8 mouse cellular contexts compared by ENCODE assay signal in the genomic region with DNA sequence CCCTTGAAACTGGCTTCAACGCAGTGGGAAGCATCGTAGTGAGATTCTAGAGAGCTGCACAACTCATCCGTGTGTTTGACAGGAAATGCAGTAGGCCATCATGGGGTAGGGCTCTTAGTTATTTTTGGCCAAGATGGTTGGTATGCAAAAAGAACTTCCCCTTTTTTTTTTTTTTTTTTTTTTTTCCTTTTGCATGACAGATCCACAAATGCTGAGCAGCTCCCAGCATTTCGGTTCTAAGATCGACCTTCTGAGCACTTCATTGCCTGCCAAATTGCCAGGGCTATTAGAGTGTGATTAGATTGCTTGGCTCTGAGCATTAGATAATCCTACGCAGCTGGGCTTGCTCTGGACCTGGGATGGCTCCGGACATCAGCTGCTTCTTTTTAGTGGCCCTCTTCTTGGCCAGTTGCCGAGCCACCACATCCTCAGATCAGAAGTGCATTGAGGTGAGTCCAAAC. TPM values are rescaled to one million over a fixed set of nuclear protein-coding genes. Genes with fewer than 3 reads are reported as not detected.
DNase-seq lines count a peak whose midpoint lies in the region; ATAC-seq and TF ChIP-seq lines count a peak whose summit lies in the region.

A gene (plus strand): TSS at position 218 of the 461 bp plus-strand sequence.

- TF ChIP-seq EP300 in MEL (IDR thresholded peaks at IDR 0.05; ENCODE audit: low read depth in 1 of 2, low read length in 2 of 2) = peak in 1 of 2 experiments; percentile 69; a peak in 2 of 4 replicates

- H3K9me3 ChIP-seq in hindbrain, postnatal 0 days (ENCODE audit: low read length) = no peaks in the 10 kb centered on the region
- H3K9me3 ChIP-seq in hindbrain, embryonic 10.5 days = no peaks in the 10 kb centered on the region
- no peaks in the 10 kb centered on the region for H3K9me3 ChIP-seq in MEL (replicated peaks; ENCODE audit: insufficient read depth, low read length)
- no peaks in the 10 kb centered on the region for H3K9me3 ChIP-seq in heart, embryonic 12.5 days (replicated peaks)

- TF ChIP-seq POLR2A in MEL (IDR thresholded peaks at IDR 0.05; ENCODE audit: control insufficient read depth in 1 of 2, insufficient read depth in 1 of 2, low read depth in 1 of 2, low read length in 2 of 2, poor library complexity in 1 of 2) = 0 out of 4 replicates have a peak, but pooled peaks of 1 of the 2 experiments have one; percentile 19

- WGBS in hindbrain, postnatal 0 days = 60% methylated on average over 8 of the region's 8 CpGs
- WGBS in hindbrain, embryonic 10.5 days = 90% methylated on average over 8 of the region's 8 CpGs
- 60% methylated on average over 8 of the region's 8 CpGs for WGBS in heart, embryonic 12.5 days

- no peaks in the 10 kb centered on the region for H3K27me3 ChIP-seq in hindbrain, postnatal 0 days (ENCODE audit: insufficient read depth, low read length)
- no peaks in the 10 kb centered on the region for H3K27me3 ChIP-seq in hindbrain, embryonic 10.5 days (ENCODE audit: insufficient read depth, poor library complexity, severe bottlenecking)
- H3K27me3 ChIP-seq in MEL (ENCODE audit: control insufficient read depth in 1 of 2, insufficient read depth in 2 of 2, low read length in 2 of 2) = no peaks in the 10 kb centered on the region
- H3K27me3 ChIP-seq in heart, embryonic 12.5 days (replicated peaks) = no peaks in the 10 kb centered on the region

- no peaks in the 10 kb centered on the region for H3K4me1 ChIP-seq in hindbrain, postnatal 0 days (ENCODE audit: insufficient read depth, low read length)
- H3K4me1 ChIP-seq in hindbrain, embryonic 10.5 days (replicated peaks) = peaks cover 8% of the 10 kb centered on the region
- H3K4me1 ChIP-seq in MEL (ENCODE audit: control insufficient read depth in 1 of 2, insufficient read depth in 2 of 2, low read length in 2 of 2) = peaks cover 9 to 48% of the 10 kb centered on the region in 2 experiments
- H3K4me1 ChIP-seq in heart, embryonic 12.5 days (replicated peaks) = peaks cover 17% of the 10 kb centered on the region

- no peaks in the 10 kb centered on the region for H3K36me3 ChIP-seq in hindbrain, postnatal 0 days (ENCODE audit: insufficient read depth, low read length)
- H3K36me3 ChIP-seq in hindbrain, embryonic 10.5 days = no peaks in the 10 kb centered on the region
- H3K36me3 ChIP-seq in MEL (ENCODE audit: control insufficient read depth in 1 of 2, insufficient read depth in 2 of 2, low read length in 2 of 2) = peaks cover 0 to 44% of the 10 kb centered on the region in 2 experiments; a peak in 2 of 4 replicates
- H3K36me3 ChIP-seq in heart, embryonic 12.5 days = no peaks in the 10 kb centered on the region

- ATAC-seq in hindbrain, postnatal 0 days = peak; percentile 59; the same call in 1 of the 2 replicates
- no peak for ATAC-seq in heart, embryonic 12.5 days (ENCODE audit: insufficient number of reproducible peaks, low FRiP score)
- no peak for ATAC-seq in CD4-positive, CD25-positive, alpha-beta regulatory T cell, adult 4 months

- H3K4me2 ChIP-seq in hindbrain, postnatal 0 days (ENCODE audit: low read depth, low read length) = no peak within 1 kb of the TSS
- H3K4me2 ChIP-seq in heart, embryonic 12.5 days = no peak within 1 kb of the TSS

- H3K4me3 ChIP-seq in hindbrain, postnatal 0 days (ENCODE audit: low read length) = no peak within 1 kb of the TSS
- H3K4me3 ChIP-seq in hindbrain, embryonic 10.5 days = no peak within 1 kb of the TSS
- H3K4me3 ChIP-seq in MEL (ENCODE audit: control insufficient read depth in 1 of 2, insufficient read depth in 1 of 2, low read depth in 2 of 2, low read length in 2 of 2) = peak within 1 kb of the TSS; percentile 23 to 39; a peak in 3 of 4 replicates
- H3K4me3 ChIP-seq in heart, embryonic 12.5 days = no peak within 1 kb of the TSS

- no peak within 1 kb of the TSS for H3K27ac ChIP-seq in hindbrain, postnatal 0 days
- H3K27ac ChIP-seq in hindbrain, embryonic 10.5 days = no peak within 1 kb of the TSS
- H3K27ac ChIP-seq in MEL (ENCODE audit: control insufficient read depth, low read depth, low read length) = peak within 1 kb of the TSS; percentile 92
- H3K27ac ChIP-seq in heart, embryonic 12.5 days (ENCODE audit: poor library complexity, severe bottlenecking) = 0 out of 2 replicates have a peak within 1 kb of the TSS, but pooled peaks have one; percentile 35

- peak; percentile 48 for DNase-seq in hindbrain, postnatal 0 days (ENCODE audit: low spot score)
- DNase-seq in hindbrain, embryonic 10.5 days (ENCODE audit: low spot score) = no peak
- peak; percentile 86 for DNase-seq in MEL (ENCODE audit: low read depth, low spot score)
- DNase-seq in lung, postnatal 25 days (ENCODE audit: low spot score) = peak; percentile 36
- no peak for DNase-seq in frontal cortex, adult 2 months (ENCODE audit: extremely low spot score in 1 of 2, low spot score in 1 of 2)
- DNase-seq in layer of hippocampus, postnatal 10 days (ENCODE audit: low spot score in 2 of 2) = no peak

- H3K9ac ChIP-seq in hindbrain, postnatal 0 days (replicated peaks; ENCODE audit: low read length) = no peak within 1 kb of the TSS
- H3K9ac ChIP-seq in MEL (ENCODE audit: control insufficient read depth, low read depth, low read length, poor library complexity, severe bottlenecking) = peak within 1 kb of the TSS; percentile 30
- H3K9ac ChIP-seq in heart, embryonic 12.5 days = no peak within 1 kb of the TSS

- TF ChIP-seq CTCF in hindbrain, postnatal 0 days (IDR thresholded peaks at IDR 0.05; ENCODE audit: low read depth) = no peak
- no peak for TF ChIP-seq CTCF in MEL (IDR thresholded peaks at IDR 0.05 in 2 of 3, conservative IDR thresholded peaks at IDR 0.05 in 1 of 3; ENCODE audit: control insufficient read depth in 1 of 3, insufficient read depth in 1 of 3, low read depth in 2 of 3, low read length in 3 of 3, poor library complexity in 1 of 3, severe bottlenecking in 1 of 3)

- no peaks in the 10 kb centered on the region for H3K79me2 ChIP-seq in MEL (ENCODE audit: control insufficient read depth, insufficient read depth, low read length, poor library complexity)

- no peak for TF ChIP-seq RAD21 in MEL (IDR thresholded peaks at IDR 0.05; ENCODE audit: low read depth, low read length)

TF ChIP-seq in MEL, 35 proteins besides CTCF, POLR2A, EP300 and RAD21 (continues in another document):
- no peak for TF ChIP-seq NRF1 (IDR thresholded peaks at IDR 0.05; ENCODE audit: insufficient read depth, low read depth, low read length, poor library complexity, severe bottlenecking)
- TF ChIP-seq NELFE (IDR thresholded peaks at IDR 0.05; ENCODE audit: low read depth, low read length) = peak; percentile 33; the same call in 1 of the 2 replicates
- no peak for TF ChIP-seq CHD2 (IDR thresholded peaks at IDR 0.05; ENCODE audit: low read length)
- no peak for TF ChIP-seq ZC3H11A (IDR thresholded peaks at IDR 0.05; ENCODE audit: low read depth, low read length)
- TF ChIP-seq TCF12 (IDR thresholded peaks at IDR 0.05; ENCODE audit: low read depth, low read length) = peak; percentile 39; the same call in 1 of the 2 replicates
- TF ChIP-seq BHLHE40 (IDR thresholded peaks at IDR 0.05; ENCODE audit: borderline replicate concordance, low read depth, low read length) = no peak
- TF ChIP-seq MAZ (IDR thresholded peaks at IDR 0.05; ENCODE audit: low read depth, low read length) = no peak
- 0 out of 2 replicates have a peak, but pooled peaks have one; percentile 42 for TF ChIP-seq MAFK (IDR thresholded peaks at IDR 0.05; ENCODE audit: borderline replicate concordance, low read depth, low read length)
- no peak for TF ChIP-seq ZMIZ1 (IDR thresholded peaks at IDR 0.05; ENCODE audit: low read depth, low read length)
- no peak for TF ChIP-seq POLR2AphosphoS5 (IDR thresholded peaks at IDR 0.05; ENCODE audit: borderline replicate concordance, low read depth, low read length)
- TF ChIP-seq UBTF (IDR thresholded peaks at IDR 0.05; ENCODE audit: borderline replicate concordance, insufficient read depth, low read depth, low read length) = no peak
- TF ChIP-seq GABPA (IDR thresholded peaks at IDR 0.05; ENCODE audit: low read depth, low read length) = no peak
- TF ChIP-seq KAT2A (conservative IDR thresholded peaks at IDR 0.05; ENCODE audit: low read depth, low read length) = no peak
- TF ChIP-seq USF2 (IDR thresholded peaks at IDR 0.05; ENCODE audit: borderline replicate concordance in 1 of 2, insufficient read depth in 1 of 2, low read depth in 1 of 2, low read length in 2 of 2) = no peak
- TF ChIP-seq POLR2AphosphoS2 (IDR thresholded peaks at IDR 0.05; ENCODE audit: low read length) = no peak
- TF ChIP-seq RCOR1 (IDR thresholded peaks at IDR 0.05; ENCODE audit: low read depth, low read length) = no peak; the same call in none of the 2 replicates
- TF ChIP-seq ETS1 (IDR thresholded peaks at IDR 0.05; ENCODE audit: low read depth, low read length) = peak; percentile 79
- no peak for TF ChIP-seq ZKSCAN1 (IDR thresholded peaks at IDR 0.05; ENCODE audit: low read depth, low read length)
- no peak for TF ChIP-seq TBP (IDR thresholded peaks at IDR 0.05; ENCODE audit: low read depth, low read length)
- TF ChIP-seq TAL1 (IDR thresholded peaks at IDR 0.05; ENCODE audit: low read length) = no peak
- no peak; the same call in 1 of the 2 replicates for TF ChIP-seq MYB (IDR thresholded peaks at IDR 0.05; ENCODE audit: low read depth, low read length)
- TF ChIP-seq ELF1 (IDR thresholded peaks at IDR 0.05; ENCODE audit: low read depth, low read length) = 0 out of 2 replicates have a peak, but pooled peaks have one; percentile 36
- TF ChIP-seq CHD1 (IDR thresholded peaks at IDR 0.05; ENCODE audit: low read depth, low read length) = no peak
- no peak for TF ChIP-seq MAX (IDR thresholded peaks at IDR 0.05; ENCODE audit: low read length)
- no peak for TF ChIP-seq SMC3 (IDR thresholded peaks at IDR 0.05; ENCODE audit: low read depth, low read length)
- no peak for TF ChIP-seq USF1 (IDR thresholded peaks at IDR 0.05; ENCODE audit: low read depth, low read length)

RNA-seq across cellular contexts. Expression of the gene that starts here (rescaled TPM):
- 0.68 and 1.9 TPM in 2 replicates for total RNA-seq in hindbrain, postnatal 0 days (2014; rRNA removed)
- polyA plus RNA-seq in hindbrain, postnatal 0 days (2015; fragmentation: Nextera tagmentation; extraction: Ambion mirVana) = 1.1 and 1.4 TPM in 2 replicates
- polyA plus RNA-seq in hindbrain, embryonic 10.5 days (2016; fragmentation: Nextera tagmentation; extraction: Ambion mirVana) = 0.22 and 0.38 TPM in 2 replicates
- 0.12 and 0.39 TPM in 2 replicates for total RNA-seq in MEL (2012; rRNA removed)
- 1 to 10 TPM in 1 of 2 experiments, not detected in 1; 1.8 TPM for polyA plus RNA-seq in MEL (2012; ENCODE audit: insufficient read depth in 1 of 2, insufficient read length in 2 of 2, low read depth in 1 of 2, low replicate concordance in 2 of 2, missing spikeins in 1 of 2)
- polyA plus RNA-seq in heart, embryonic 12.5 days (2016; fragmentation: Nextera tagmentation; extraction: Ambion mirVana) = 0.37 and 0.44 TPM in 2 replicates
- 1 to 10 TPM in 1 of 2 experiments, under 1 TPM in 1; 0.28 to 1.9 TPM for polyA plus RNA-seq in CD4-positive, CD25-positive, alpha-beta regulatory T cell, adult 4 months (2017; shearing (Covaris generic))
- polyA plus RNA-seq in frontal cortex, adult 2 months (2012; rRNA removed) = 1.2 and 2.3 TPM in 2 replicates
- total RNA-seq in layer of hippocampus, postnatal 10 days (2021) = 1 to 10 TPM; 3.0 to 4.3 TPM

Comparison
In these comparisons a context has a peak if more than half of its experiments do, and no peak if none do; other contexts are left out.
1. DNase-seq: peak in hindbrain, postnatal 0 days (single experiment), MEL (single experiment) and lung, postnatal 25 days (single experiment); none in hindbrain, embryonic 10.5 days (single experiment), frontal cortex, adult 2 months (0 of 2) and layer of hippocampus, postnatal 10 days (0 of 2).
2. H3K27ac ChIP-seq: peak in MEL (single experiment) and heart, embryonic 12.5 days (single experiment); none in hindbrain, postnatal 0 days (single experiment) and hindbrain, embryonic 10.5 days (single experiment).
3. H3K4me3 ChIP-seq: peak in MEL (2 of 2); none in hindbrain, postnatal 0 days (single experiment), hindbrain, embryonic 10.5 days (single experiment) and heart, embryonic 12.5 days (single experiment).